Mouse (Mus musculus): ENCODE data around the gene Nutm1.
A peak's percentile ranks its signal among the peaks of the same experiment; 100 is the strongest.

Gene Nutm1

GRCm38 (mm10) chr2:112254675-112255515 is 4.2 kb downstream of the Nutm1 start:
- no peak for DNase-seq

GRCm38 (mm10) chr2:112249780-112250453 is 9.2 kb downstream of the Nutm1 start:
- no peak for DNase-seq

GRCm38 (mm10) chr2:112247323-112247722 is 11.8 kb downstream of the Nutm1 start:
- no peak for DNase-seq

GRCm38 (mm10) chr2:112246193-112246592 is 12.9 kb downstream of the Nutm1 start:
- no peak for DNase-seq

GRCm38 (mm10) chr2:112245307-112245706 is 13.8 kb downstream of the Nutm1 start:
- no peak for DNase-seq

- DNase-seq: no peak
These were observed 17.3 kb downstream of the Nutm1 start for GRCm38 (mm10) chr2:112241787-112242186.

- DNase-seq: peak; percentile 18
These were observed 19.0 kb downstream of the Nutm1 start for GRCm38 (mm10) chr2:112239935-112240721.

GRCm38 (mm10) chr2:112239212-112239934 is 19.7 kb downstream of the Nutm1 start, which contains the start of gene Lpcat4:
Lpcat4 (plus strand) TSS chr2:112239468.
- peak; percentile 88 for DNase-seq

- no peak for DNase-seq
These were observed 21.1 kb downstream of the Nutm1 start for GRCm38 (mm10) chr2:112238006-112238405.

- no peak for DNase-seq
These were observed 22.5 kb downstream of the Nutm1 start for GRCm38 (mm10) chr2:112236620-112237019.

GRCm38 (mm10) chr2:112232623-112233022 is 26.5 kb downstream of the Nutm1 start:
- no peak for DNase-seq

- DNase-seq: no peak
These were observed 34.7 kb downstream of the Nutm1 start for GRCm38 (mm10) chr2:112224356-112224755.

GRCm38 (mm10) chr2:112222607-112223006 is 36.5 kb downstream of the Nutm1 start:
- no peak for DNase-seq

- DNase-seq: no peak
These were observed 38.2 kb downstream of the Nutm1 start for GRCm38 (mm10) chr2:112220880-112221279.

GRCm38 (mm10) chr2:112217614-112218013 is 41.5 kb downstream of the Nutm1 start:
- no peak for DNase-seq

GRCm38 (mm10) chr2:112215977-112216376 is 43.1 kb downstream of the Nutm1 start:
- no peak for DNase-seq

GRCm38 (mm10) chr2:112210699-112211098 is 48.4 kb downstream of the Nutm1 start:
- no peak for DNase-seq

GRCm38 (mm10) chr2:112210142-112210541 is 48.9 kb downstream of the Nutm1 start:
- no peak for DNase-seq

- no peak for DNase-seq
These were observed 56.0 kb downstream of the Nutm1 start for GRCm38 (mm10) chr2:112203056-112203455.

Data from liver (tissue).